Mouse (Mus musculus) testis, adult 2 months (tissue): ENCODE data around the gene Ccr9.

Experiments used
- CTCF ChIP-seq: fragments of 200-500 bp; IDR thresholded peaks from 2 replicates; pipeline ENCODE4 v1.5.1; 2012; ENCODE audit warnings: low read depth, mild to moderate bottlenecking, inconsistent platforms, low read length, moderate library complexity; ENCODE audit not compliant: control insufficient read depth, insufficient read depth, insufficient replicate concordance
- POLR2A ChIP-seq: fragments of 200-500 bp; IDR thresholded peaks from 2 replicates; pipeline ENCODE4 v1.6.1; 2012; ENCODE audit warnings: low read depth, mild to moderate bottlenecking, inconsistent platforms, low read length, moderate library complexity; ENCODE audit not compliant: control insufficient read depth

- TF ChIP-seq CTCF (no peak), POLR2A (no peak)
Observed at GRCm38 (mm10) chr9:123658981-123659380, 19.3 kb upstream of the Ccr9 start.
